Mouse (Mus musculus) subcutaneous adipose tissue, adult 2 months (tissue): Measurements from ENCODE around the gene Tpbgl. TPM values are rescaled to one million over a fixed set of nuclear protein-coding genes. Genes with fewer than 3 reads are reported as not detected.

Source experiments
- polyA plus RNA-seq: library from polyadenylated mRNA; depleted of rRNA; stranded (reverse); fragments of >200 nt; gene quantifications from 2 replicates; pipeline ENCODE4 v1.2.3, GENCODE M21; 2012; ENCODE audit warnings: low replicate concordance; rRNA removed

Tpbgl gene
- polyA plus RNA-seq, result 6.1 and 10.3 TPM in 2 replicates

DNA sequence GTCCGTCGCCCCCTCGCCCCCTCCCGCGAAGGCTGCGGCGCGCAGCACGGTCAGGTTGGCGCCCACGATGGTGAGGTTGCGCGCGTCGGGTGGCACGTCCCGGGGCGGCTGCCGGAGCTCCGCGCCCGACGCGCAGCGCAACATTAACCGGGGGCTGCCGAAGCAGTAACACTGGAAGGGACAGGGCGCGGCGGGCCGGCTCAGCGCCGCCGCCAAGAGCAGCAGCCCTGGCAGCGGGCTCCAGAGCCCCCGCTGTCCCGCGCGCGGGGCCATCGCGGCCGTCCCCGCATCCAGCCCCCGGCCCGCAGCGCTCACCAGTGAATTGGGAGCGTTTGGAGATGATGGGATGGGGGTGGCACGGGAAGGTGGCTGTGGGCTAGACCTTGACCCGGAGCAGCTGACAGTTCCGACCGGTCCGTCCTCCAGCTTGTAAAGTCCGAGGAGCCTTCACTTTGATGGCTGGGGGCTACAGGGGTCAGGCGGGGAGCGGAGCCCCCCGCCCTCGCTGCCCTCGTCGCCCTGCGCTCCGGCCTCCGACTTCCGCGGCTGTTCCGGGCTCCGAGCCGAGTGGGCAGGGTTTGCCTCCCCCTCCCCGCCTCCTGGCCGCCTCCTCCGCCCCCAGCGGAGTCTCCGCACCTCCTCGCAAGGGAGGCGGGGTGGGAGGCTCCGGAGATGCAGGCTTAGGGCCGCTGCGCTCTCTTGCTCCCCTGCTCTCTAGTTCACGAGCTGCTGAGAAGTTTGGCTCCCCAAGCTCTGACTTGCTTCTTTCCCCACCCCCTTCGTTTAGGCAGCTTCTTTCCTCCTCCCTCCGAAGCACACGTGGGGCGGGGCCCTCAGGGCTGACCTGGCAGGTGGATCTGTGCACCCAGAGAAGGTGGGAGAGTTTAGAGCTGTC lies at the start of gene Tpbgl:
Gene Tpbgl, minus strand, starts transcription at position 728 of the 895 bp plus-strand sequence.

Other genes with a start within 250 kb of the Tpbgl start
- 23.6 and 29.6 TPM in 2 replicates for gene Gdpd5, start 245.7 kb downstream of the Tpbgl start, polyA plus RNA-seq
- gene Klhl35, start 161.1 kb downstream of the Tpbgl start, polyA plus RNA-seq, result 0.93 and 0.99 TPM in 2 replicates
- 204 and 532 TPM in 2 replicates for gene Rps3, start 143.4 kb downstream of the Tpbgl start, polyA plus RNA-seq
- 56.5 and 85.9 TPM in 2 replicates for gene Arrb1, start 91.6 kb downstream of the Tpbgl start, polyA plus RNA-seq
- 32.4 and 54.0 TPM in 2 replicates for gene Slco2b1, start 84.2 kb upstream of the Tpbgl start, polyA plus RNA-seq
- gene Olfr520, start 103.2 kb upstream of the Tpbgl start, polyA plus RNA-seq, result 0.76 TPM in 1 of 2 replicates, not detected in the other
- not detected in 2 replicates for gene Olfr521, start 136.4 kb upstream of the Tpbgl start, polyA plus RNA-seq
- gene Neu3, start 201.3 kb upstream of the Tpbgl start, polyA plus RNA-seq, result 2.0 and 3.7 TPM in 2 replicates
- gene Xrra1, start 232.0 kb upstream of the Tpbgl start, polyA plus RNA-seq, result 0.28 and 0.44 TPM in 2 replicates
- 23.1 and 43.5 TPM in 2 replicates for gene Spcs2, start 236.4 kb upstream of the Tpbgl start, polyA plus RNA-seq